Mouse (Mus musculus): Measurements from ENCODE around the gene Rfng. TPM values are rescaled to one million over a fixed set of nuclear protein-coding genes. Genes with fewer than 3 reads are reported as not detected.
"Not testable (repeated sequence)": the region's sequence is repeated elsewhere in the genome, so short reads cannot be mapped to it uniquely, and the experiment has no call there.

The Rfng gene
- total RNA-seq (2022): 10 to 100 TPM; 17.3 to 21.4 (median 20.5) TPM

DNA sequence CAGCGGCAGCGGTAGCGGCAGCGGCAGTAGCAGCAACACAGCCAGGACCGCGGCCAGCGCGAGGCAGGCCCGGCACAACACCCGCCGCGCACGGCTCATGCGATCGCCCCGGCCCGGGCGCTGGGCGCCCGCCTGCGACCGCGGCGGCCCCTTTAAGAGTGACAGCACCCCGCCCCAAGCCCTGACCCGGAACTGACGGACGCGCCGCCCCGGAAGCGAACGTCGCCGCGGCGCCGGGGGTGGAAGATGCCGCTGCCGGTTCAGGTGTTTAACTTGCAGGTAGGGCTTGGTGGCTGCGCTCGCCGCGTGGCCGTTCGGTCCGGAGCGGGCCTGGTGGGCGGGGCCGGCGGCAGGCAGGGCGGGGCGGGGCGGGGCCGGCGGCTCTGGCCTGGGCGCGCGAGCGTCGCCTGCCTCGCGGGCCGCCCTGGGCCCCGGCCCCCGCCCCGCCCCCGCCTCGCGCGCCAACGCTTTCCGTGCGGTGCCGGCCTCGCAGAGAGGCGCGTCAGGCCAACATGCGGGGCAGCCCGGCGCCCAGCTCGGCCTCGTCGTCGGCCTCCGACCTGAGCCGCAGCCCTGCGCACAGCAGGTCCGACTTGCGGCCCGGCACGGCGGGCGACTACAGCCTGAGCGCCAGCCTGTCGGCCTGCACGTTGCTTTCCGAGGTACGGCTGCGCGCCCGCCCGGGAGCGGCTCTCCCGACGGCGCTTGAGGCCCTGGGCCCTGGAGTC lies at the start of gene Rfng, which contains the start of gene Gps1:
Rfng (minus strand) TSS at position 144 of the 728 bp plus-strand sequence.
Gps1 (plus strand) TSS at position 209 of the 728 bp plus-strand sequence.
- DNase-seq: peak; percentile 73

DNA sequence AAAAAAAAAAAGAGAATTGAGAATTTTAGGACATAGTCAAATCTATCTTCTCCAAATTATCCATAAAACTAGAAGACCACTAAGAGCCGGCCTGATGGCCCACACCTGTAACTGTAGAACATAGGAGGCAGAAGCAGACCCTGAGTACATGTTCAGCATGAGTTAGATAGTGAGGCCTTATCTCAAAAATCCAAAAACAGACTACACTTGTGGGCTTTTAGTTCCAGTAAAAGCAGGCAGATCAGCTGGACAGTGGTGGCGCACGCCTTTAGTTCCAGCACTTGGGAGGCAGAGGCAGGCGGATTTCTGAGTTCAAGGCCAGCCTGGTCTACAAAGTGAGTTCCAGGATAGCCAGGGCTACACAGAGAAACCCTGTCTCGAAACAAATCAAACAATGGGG lies 49.0 kb upstream of the Rfng start:
- DNase-seq: not testable (repeated sequence)

- DNase-seq: no peak
Observed at GRCm38 (mm10) chr11:120831659-120832440, 47.8 kb upstream of the Rfng start.

DNA sequence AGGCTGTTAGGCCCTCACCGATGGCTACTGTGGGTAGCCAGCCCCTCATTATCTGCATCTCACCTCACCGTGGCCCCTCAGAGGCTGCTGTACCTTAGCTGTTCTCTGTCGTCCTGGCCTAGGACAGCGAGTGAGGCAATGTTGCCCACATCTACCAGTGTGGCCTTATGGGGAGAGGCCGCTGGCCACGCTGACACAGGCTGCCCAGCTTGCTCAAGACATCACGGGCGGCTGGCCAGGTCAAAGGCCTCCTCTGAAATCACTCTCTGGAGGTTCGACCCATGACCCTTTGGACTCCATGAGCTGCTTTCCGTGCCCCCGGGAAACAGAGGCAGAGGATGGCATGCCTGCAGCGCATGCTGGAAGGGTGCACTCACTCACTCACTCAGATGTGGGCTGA lies 46.7 kb upstream of the Rfng start:
- no peak for DNase-seq

DNA sequence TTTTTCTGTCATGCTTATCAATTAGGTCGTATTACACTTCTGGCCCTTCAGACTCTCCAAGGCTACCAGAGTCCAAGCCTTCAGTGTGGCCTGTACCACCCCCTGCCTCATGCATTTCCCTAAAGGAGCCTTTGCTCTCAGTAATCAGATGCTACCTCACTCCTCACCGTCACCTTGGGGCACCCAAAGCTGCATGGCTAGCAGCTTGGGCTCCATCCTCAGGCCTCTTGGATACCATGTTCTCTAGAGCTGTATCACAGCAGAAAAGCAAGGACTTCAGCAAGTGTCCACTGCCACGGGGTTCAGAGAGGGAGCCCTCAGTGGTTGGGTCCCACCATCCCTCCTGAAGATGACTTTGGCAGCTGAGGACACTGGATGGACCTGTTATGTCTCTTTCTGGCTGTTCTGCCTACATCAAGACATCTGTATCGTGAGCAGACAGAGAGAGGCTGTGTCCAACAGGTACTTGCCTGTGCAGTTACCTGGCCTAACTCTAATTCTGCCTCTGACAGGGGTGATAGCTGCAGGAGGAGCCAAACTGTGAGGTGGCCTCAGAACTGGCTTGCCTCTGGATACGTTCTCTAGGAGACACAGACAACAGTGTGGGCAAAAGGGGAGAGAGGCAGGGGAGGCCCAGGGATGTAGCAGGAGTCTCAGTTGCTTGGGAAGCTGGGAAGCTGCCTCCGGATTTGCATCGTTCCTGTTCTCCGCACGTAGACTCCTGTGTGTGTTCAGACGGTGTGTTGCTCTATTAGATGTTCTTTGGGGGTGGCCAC lies 45.9 kb upstream of the Rfng start:
- no peak for DNase-seq

DNA sequence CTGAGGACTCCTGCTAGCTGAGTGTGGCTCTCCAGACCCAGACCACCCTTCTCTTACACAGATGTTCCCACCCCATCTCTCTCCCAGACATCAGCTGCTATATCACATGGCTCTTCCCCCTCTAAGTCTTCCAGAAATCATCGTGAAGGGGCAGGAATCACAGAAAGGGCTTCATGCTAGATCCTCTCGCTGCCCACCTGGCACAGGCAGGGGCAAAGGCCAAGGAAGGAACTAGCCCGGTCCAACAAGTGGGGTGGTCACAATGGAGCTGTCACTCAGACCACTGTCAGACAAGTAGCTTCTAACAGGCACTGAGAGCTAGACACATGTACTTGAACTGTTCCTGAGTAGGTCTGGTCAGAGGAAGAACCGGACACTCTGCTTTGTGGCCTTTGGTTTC lies 44.4 kb upstream of the Rfng start:
- no peak for DNase-seq

DNA sequence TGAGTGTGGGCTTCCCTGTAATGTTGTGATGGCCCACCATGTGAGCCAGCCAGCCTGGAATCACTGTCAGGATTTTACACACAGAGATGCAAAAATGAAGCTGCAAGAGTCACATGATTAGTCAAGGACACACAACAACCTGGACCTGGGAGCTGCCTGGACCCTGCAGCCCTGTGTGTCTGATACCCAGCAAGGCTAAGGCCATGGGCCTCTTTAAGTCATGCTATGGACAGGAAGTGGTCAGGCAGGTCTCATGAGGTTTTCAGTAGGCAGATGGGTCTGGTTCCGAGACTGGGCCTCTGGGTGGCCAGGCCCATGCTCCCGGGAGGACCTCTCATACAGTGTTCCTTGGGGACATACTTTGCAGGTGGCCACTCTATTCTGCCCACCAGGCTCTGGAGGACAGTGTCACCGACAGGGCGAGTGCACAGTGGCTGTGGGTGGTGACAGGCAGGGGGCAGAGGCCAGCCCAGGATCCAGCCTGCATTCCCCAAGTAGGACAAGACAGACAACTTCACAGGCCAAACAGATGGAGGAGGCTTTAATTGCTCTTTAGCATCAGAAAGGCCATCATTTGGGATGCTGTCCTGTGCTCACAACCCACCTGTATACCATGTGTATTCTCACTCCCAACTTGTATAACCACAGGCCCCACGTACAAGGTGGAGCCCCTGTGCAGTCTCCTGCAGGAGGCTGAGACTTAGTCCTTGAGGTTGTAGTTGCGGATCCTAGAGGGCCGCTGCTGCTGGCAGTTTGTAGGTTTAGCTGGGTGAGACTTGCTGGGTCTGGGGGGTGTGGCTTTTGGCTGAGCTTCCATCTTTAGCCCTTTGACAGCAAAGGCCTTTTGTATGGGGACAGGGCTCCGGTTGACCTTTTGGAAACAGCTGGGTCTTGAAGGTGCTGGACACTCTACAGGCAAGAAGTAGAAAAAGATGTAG lies 42.3 kb upstream of the Rfng start:
- no peak for DNase-seq

- DNase-seq: no peak
Observed at GRCm38 (mm10) chr11:120825289-120825863, 41.4 kb upstream of the Rfng start.

- no peak for DNase-seq
Observed at GRCm38 (mm10) chr11:120824787-120825288, 40.8 kb upstream of the Rfng start.

GRCm38 (mm10) chr11:120823956-120824786 lies 40.2 kb upstream of the Rfng start, which contains the start of gene Fasn:
Gene Fasn, minus strand, starts transcription at chr11:120824547.
- DNase-seq: peak; percentile 96

- no peak for DNase-seq
Observed at GRCm38 (mm10) chr11:120823551-120823947, 39.5 kb upstream of the Rfng start.

GRCm38 (mm10) chr11:120822831-120823550 lies 39.0 kb upstream of the Rfng start:
- no peak for DNase-seq

- no peak for DNase-seq
Observed at GRCm38 (mm10) chr11:120822321-120822720, 38.3 kb upstream of the Rfng start.

- no peak for DNase-seq
Observed at GRCm38 (mm10) chr11:120821076-120821922, 37.3 kb upstream of the Rfng start.

DNA sequence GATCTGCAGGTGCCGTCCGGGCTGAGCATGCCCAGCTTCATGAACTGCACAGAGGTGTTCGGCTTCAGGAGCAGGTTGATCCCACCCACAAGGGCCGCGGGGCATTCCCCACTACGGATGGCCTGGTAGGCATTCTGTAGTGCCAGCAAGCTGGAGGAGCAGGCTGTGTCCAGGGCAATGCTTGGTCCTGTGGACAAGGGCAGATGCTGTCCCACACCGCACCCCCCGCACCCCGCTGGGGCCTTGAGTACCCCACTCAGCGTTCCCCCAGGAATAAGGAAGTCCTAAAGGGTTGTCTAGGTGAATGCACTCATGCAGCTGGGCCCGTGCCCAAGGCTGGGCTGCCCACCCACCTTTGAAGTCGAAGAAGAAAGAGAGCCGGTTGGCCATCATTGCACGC lies 36.5 kb upstream of the Rfng start:
- no peak for DNase-seq

GRCm38 (mm10) chr11:120819556-120819955 lies 35.5 kb upstream of the Rfng start:
- DNase-seq: no peak

GRCm38 (mm10) chr11:120818251-120818650 lies 34.2 kb upstream of the Rfng start:
- no peak for DNase-seq

DNA sequence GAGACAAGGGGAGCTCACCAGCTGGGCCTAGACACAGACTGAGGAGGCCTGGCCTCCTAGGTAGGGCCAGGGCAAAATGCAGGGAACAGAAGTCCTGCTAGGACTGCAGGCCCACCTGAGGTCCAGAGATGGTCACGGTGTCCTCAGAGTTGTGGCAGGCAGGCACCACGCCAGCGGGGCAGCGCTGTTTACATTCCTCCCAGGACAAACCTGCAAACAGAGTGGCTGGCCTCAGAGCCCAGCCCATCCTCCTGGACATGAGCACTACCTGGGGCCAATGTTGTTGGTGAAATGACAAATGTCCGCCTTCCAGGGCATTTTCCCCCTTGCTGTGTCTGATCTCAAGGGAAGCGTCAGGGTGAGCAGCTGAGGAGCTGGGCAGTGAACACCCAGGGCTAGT lies 33.4 kb upstream of the Rfng start:
- no peak for DNase-seq

- DNase-seq: no peak
Observed at GRCm38 (mm10) chr11:120812068-120812467, 28.1 kb upstream of the Rfng start.
